Mouse (Mus musculus): ENCODE data around the gene Ctnnbl1. TPM values are rescaled to one million over a fixed set of nuclear protein-coding genes. Genes with fewer than 3 reads are reported as not detected.

Gene Ctnnbl1
- polyA plus RNA-seq, 1 experiment, result 28.3 TPM

DNA sequence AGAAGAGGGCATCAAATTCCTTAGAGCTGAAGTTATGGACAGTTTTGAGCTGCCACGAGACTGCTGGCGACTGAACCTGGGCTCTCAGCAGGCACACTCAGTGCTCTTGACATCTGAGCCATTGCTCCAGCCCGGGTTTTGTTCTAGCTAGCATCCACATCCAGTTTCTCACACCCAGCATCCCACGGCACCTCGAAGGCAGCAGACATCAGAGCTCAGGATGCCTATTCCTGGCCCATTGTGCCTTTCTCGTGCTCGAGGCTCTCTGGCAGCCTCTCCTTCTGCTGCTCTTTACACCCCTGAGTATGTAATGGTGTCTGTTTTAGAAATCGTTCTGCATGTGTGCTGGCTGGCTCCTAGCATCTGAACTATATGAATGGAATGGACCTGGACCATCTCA, 13.3 kb downstream of the Ctnnbl1 start:
- H3K27ac ChIP-seq (ENCODE audit: insufficient read depth, low read length), result no peak overlapping the region
- H3K27me3 ChIP-seq (ENCODE audit: control insufficient read depth, insufficient read depth, low read length), result no peaks in the 10 kb centered on the region
- no peak overlapping the region for H3K4me3 ChIP-seq (ENCODE audit: extremely low read depth, insufficient read depth, insufficient read length)
- H3K4me1 ChIP-seq (ENCODE audit: control insufficient read depth, insufficient read depth, insufficient read length), result peaks cover 4% of the 10 kb centered on the region; the same call in 1 of the 2 replicates
- H3K36me3 ChIP-seq (ENCODE audit: control insufficient read depth, insufficient read depth, low read length), result no peaks in the 10 kb centered on the region
- DNase-seq (ENCODE audit: low read depth in 1 of 2, low spot score in 2 of 2), result no peak
- TF ChIP-seq CTCF (IDR thresholded peaks at IDR 0.05; ENCODE audit: extremely low read depth, insufficient read depth, insufficient read length, insufficient replicate concordance) (no peak), POLR2A (IDR thresholded peaks at IDR 0.05; ENCODE audit: low read depth, low read length) (no peak)
- WGBS, result 89% methylated on average over 8 of the region's 8 CpGs

DNA sequence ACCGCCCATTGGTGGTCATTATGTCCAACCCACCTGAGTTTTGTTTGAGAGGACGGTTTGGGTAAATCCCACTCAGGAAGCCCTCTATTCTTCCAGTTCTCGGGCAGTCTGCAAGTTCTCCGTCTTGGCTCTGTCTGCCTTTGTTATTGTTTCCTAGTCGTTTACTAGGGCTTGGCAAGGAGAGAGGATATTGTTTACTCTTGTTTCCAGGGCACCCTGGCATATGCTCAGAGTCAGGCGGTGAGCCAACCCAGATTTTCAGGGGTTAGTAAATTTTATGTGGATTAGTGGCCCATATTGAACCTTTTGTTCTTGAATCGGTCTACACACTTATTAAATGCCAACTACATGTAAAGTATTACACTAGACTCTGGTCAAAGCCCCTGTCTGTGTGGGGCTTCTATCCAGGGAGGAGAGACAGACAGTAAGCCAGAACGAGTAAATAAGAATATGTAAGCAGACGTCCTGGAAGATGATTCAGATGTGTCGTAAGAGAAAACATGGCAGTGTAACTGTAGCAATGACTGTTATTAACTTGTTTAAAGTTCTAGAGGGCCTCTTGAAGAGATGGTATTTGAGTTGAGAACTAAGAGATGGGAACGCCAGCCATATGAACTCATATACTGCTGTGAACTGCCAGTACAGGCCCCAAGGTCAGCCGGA, 13.9 kb downstream of the Ctnnbl1 start:
- WGBS, result 86% methylated on average over 12 of the region's 12 CpGs
- H3K4me1 ChIP-seq (ENCODE audit: control insufficient read depth, insufficient read depth, insufficient read length), result peaks cover 4% of the 10 kb centered on the region; the same call in 1 of the 2 replicates
- TF ChIP-seq POLR2A (IDR thresholded peaks at IDR 0.05; ENCODE audit: low read depth, low read length), result no peak
- no peak for TF ChIP-seq CTCF (IDR thresholded peaks at IDR 0.05; ENCODE audit: extremely low read depth, insufficient read depth, insufficient read length, insufficient replicate concordance)
- no peak overlapping the region for H3K4me3 ChIP-seq (ENCODE audit: extremely low read depth, insufficient read depth, insufficient read length)
- H3K27me3 ChIP-seq (ENCODE audit: control insufficient read depth, insufficient read depth, low read length), result no peaks in the 10 kb centered on the region
- H3K27ac ChIP-seq (ENCODE audit: insufficient read depth, low read length), result no peak overlapping the region
- no peaks in the 10 kb centered on the region for H3K36me3 ChIP-seq (ENCODE audit: control insufficient read depth, insufficient read depth, low read length)
- no peak for DNase-seq (ENCODE audit: low read depth in 1 of 2, low spot score in 2 of 2)

DNA sequence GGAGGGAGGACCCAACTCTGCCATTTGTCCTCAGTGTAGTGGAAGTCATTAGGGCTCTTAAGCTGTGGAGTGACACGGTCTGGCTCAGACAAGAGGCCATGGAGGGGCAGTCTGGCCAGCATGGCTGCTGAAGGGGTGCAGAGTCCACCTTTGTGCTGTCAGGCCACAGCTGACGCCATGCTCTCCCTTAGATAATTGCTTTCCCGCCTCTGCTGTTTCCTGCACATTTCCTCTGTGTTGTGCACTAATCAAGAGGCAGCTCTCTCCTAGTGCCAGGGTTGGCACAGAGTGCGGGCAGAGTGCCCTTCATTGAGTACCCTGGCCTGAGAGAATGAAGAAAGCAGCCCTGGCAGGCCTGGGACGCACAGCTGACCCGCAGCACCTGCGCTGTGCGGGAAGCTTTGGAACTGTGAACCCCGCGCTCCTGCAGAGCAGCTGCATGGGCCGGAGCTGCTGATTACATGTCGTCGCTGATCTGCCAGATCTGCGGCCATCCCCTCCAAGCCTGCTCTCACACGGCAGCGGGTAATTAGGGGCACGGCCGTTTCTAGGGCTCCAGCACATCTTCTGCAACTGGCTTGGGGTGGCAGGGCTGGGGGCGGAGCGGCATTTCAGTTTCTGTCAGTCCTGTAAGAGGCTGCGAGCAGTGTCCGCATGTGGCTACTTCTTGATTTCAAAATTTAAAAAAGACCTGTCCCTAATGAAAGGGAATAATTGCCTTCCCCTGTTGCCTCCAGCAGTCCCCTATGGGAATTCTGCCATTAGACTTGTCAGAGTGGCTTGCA, 14.6 kb downstream of the Ctnnbl1 start:
- DNase-seq (ENCODE audit: low read depth in 1 of 2, low spot score in 2 of 2), result no peak
- TF ChIP-seq CTCF (IDR thresholded peaks at IDR 0.05; ENCODE audit: extremely low read depth, insufficient read depth, insufficient read length, insufficient replicate concordance) (no peak), POLR2A (IDR thresholded peaks at IDR 0.05; ENCODE audit: low read depth, low read length) (no peak)
- 93% methylated on average over 22 of the region's 22 CpGs for WGBS
- Histone ChIP-seq H3K36me3 (ENCODE audit: control insufficient read depth, insufficient read depth, low read length) (no peaks in the 10 kb centered on the region), H3K27ac (ENCODE audit: insufficient read depth, low read length) (no peak overlapping the region), H3K4me3 (ENCODE audit: extremely low read depth, insufficient read depth, insufficient read length) (no peak overlapping the region), H3K4me1 (ENCODE audit: control insufficient read depth, insufficient read depth, insufficient read length) (peaks cover 3% of the 10 kb centered on the region; the same call in 1 of the 2 replicates), H3K27me3 (ENCODE audit: control insufficient read depth, insufficient read depth, low read length) (no peaks in the 10 kb centered on the region)

DNA sequence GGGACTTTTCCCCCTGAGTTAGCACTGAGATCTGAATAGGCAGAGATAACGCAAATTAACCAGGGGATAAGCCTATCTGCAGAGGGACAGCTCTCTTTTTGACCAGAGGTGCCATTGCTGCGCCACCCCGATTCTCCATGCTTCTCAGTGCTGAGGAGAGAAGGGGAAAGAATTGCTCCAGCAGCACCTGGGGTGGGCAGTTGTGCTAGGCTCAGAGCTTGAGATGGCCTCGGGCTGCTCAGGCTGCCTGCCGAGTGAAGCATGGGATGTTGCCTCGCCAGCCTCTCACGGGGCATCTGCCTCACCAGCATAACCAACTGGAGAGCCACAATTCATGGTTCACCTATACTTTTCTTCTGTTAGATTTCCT, 15.2 kb downstream of the Ctnnbl1 start:
- no peaks in the 10 kb centered on the region for H3K4me1 ChIP-seq (ENCODE audit: control insufficient read depth, insufficient read depth, insufficient read length)
- H3K27ac ChIP-seq (ENCODE audit: insufficient read depth, low read length), result no peak overlapping the region
- H3K4me3 ChIP-seq (ENCODE audit: extremely low read depth, insufficient read depth, insufficient read length), result no peak overlapping the region
- no peaks in the 10 kb centered on the region for H3K27me3 ChIP-seq (ENCODE audit: control insufficient read depth, insufficient read depth, low read length)
- DNase-seq (ENCODE audit: low read depth in 1 of 2, low spot score in 2 of 2), result no peak
- H3K36me3 ChIP-seq (ENCODE audit: control insufficient read depth, insufficient read depth, low read length), result no peaks in the 10 kb centered on the region
- TF ChIP-seq CTCF (IDR thresholded peaks at IDR 0.05; ENCODE audit: extremely low read depth, insufficient read depth, insufficient read length, insufficient replicate concordance), result no peak
- WGBS, result 88% methylated on average over 7 of the region's 7 CpGs

DNA sequence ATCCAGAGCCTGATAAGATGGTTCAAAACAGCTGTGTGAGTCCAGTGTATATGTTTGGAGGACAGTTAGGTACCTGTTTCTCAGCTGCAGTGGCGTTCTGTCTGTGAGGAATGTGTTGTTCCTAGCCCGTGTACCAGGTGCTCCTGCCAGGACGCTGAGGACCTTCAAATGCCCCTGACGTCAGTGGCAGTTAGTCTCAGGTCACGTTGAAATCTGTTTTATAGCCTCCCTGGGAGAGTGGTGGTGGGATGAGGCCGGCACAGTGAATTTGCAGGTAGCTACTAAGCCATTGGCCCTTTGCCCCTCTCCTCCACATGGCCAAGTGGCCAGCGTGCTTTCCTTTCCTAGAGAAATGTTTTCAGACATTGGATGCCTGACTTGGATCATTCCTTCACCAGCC, 18.6 kb downstream of the Ctnnbl1 start:
- TF ChIP-seq POLR2A (IDR thresholded peaks at IDR 0.05; ENCODE audit: low read depth, low read length) (no peak), CTCF (IDR thresholded peaks at IDR 0.05; ENCODE audit: extremely low read depth, insufficient read depth, insufficient read length, insufficient replicate concordance) (no peak)
- Histone ChIP-seq H3K4me1 (ENCODE audit: control insufficient read depth, insufficient read depth, insufficient read length) (no peaks in the 10 kb centered on the region), H3K4me3 (ENCODE audit: extremely low read depth, insufficient read depth, insufficient read length) (no peak overlapping the region), H3K27ac (ENCODE audit: insufficient read depth, low read length) (no peak overlapping the region), H3K27me3 (ENCODE audit: control insufficient read depth, insufficient read depth, low read length) (no peaks in the 10 kb centered on the region), H3K36me3 (ENCODE audit: control insufficient read depth, insufficient read depth, low read length) (no peaks in the 10 kb centered on the region)
- 95% methylated on average over 7 of the region's 7 CpGs for WGBS
- no peak for DNase-seq (ENCODE audit: low read depth in 1 of 2, low spot score in 2 of 2)

DNA sequence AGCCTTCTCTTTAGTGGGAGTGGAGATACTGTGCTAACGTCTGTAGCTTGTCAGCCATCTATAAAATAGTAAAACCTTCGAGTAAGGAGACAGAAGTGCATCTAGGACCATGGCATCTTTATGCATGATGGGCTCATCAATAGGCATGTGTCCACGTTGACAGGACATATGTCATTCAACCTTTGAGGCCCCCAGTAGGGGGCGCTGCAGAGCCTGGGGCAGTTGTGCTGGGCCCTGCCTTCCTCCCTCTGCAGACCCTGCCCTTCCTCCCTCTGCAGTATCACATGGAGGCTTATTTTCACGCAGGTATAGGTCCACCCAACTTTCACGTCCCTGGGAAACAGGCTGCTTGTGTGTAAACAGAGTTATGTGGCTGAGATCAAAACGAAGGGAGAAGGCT, 19.0 kb downstream of the Ctnnbl1 start:
- TF ChIP-seq POLR2A (IDR thresholded peaks at IDR 0.05; ENCODE audit: low read depth, low read length) (no peak), CTCF (IDR thresholded peaks at IDR 0.05; ENCODE audit: extremely low read depth, insufficient read depth, insufficient read length, insufficient replicate concordance) (peak; percentile 31; the same call in 1 of the 2 replicates)
- Histone ChIP-seq H3K36me3 (ENCODE audit: control insufficient read depth, insufficient read depth, low read length) (no peaks in the 10 kb centered on the region), H3K4me3 (ENCODE audit: extremely low read depth, insufficient read depth, insufficient read length) (no peak overlapping the region), H3K4me1 (ENCODE audit: control insufficient read depth, insufficient read depth, insufficient read length) (no peaks in the 10 kb centered on the region), H3K27ac (ENCODE audit: insufficient read depth, low read length) (no peak overlapping the region), H3K27me3 (ENCODE audit: control insufficient read depth, insufficient read depth, low read length) (no peaks in the 10 kb centered on the region)
- DNase-seq (ENCODE audit: low read depth in 1 of 2, low spot score in 2 of 2), result no peak
- 88% methylated on average over 7 of the region's 7 CpGs for WGBS

DNA sequence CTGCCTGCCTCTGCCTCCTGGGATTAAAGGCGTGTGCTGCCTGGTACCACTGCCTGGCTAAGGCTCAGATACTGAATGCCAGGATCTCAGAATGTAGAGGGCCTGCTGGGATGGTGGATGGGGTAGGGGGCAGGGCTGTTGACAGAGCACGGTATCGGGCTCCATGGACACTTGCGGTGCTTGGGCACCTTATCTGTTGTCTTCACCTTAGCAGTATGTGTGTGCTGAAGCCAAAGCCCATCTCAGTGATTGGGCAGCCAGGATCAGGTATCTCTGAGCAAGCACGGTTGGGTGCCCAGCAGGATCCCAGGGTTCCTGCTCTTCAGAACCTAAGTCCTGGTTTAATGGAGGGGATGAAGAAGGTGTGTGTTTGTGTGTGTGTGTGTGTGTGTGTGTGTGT, 21.2 kb downstream of the Ctnnbl1 start:
- WGBS, result 85% methylated on average over 5 of the region's 5 CpGs
- Histone ChIP-seq H3K27ac (ENCODE audit: insufficient read depth, low read length) (no peak overlapping the region), H3K4me3 (ENCODE audit: extremely low read depth, insufficient read depth, insufficient read length) (no peak overlapping the region), H3K4me1 (ENCODE audit: control insufficient read depth, insufficient read depth, insufficient read length) (no peaks in the 10 kb centered on the region), H3K27me3 (ENCODE audit: control insufficient read depth, insufficient read depth, low read length) (no peaks in the 10 kb centered on the region), H3K36me3 (ENCODE audit: control insufficient read depth, insufficient read depth, low read length) (no peaks in the 10 kb centered on the region)
- no peak for DNase-seq (ENCODE audit: low read depth in 1 of 2, low spot score in 2 of 2)
- TF ChIP-seq POLR2A (IDR thresholded peaks at IDR 0.05; ENCODE audit: low read depth, low read length), result no peak
- no peak for TF ChIP-seq CTCF (IDR thresholded peaks at IDR 0.05; ENCODE audit: extremely low read depth, insufficient read depth, insufficient read length, insufficient replicate concordance)
